Mouse (Mus musculus) liver, embryonic 16.5 days (tissue): ENCODE data around the gene Spint5. TPM values are rescaled to one million over a fixed set of nuclear protein-coding genes. Genes with fewer than 3 reads are reported as not detected.

Experiments
- ATAC-seq: fragments of 200-750 bp; cut with Nextera tagmentation; 2 replicates; pipeline ENCODE4 v1.8.0; 2017; ENCODE audit warnings: low read depth, mild to moderate bottlenecking, moderate number of reproducible peaks, moderate library complexity
- H3K27ac ChIP-seq: fragments of 300-500 bp; sonication (generic); 2 replicates; pipeline ENCODE4 v1.5.1; 2014; ENCODE audit warnings: mild to moderate bottlenecking, low read length
- H3K27me3 ChIP-seq: fragments of 300-500 bp; sonication (generic); 2 replicates; pipeline ENCODE4 v1.6.1; 2014; ENCODE audit warnings: low read depth, low read length, mixed read lengths; ENCODE audit not compliant: control insufficient read depth, insufficient read depth
- H3K36me3 ChIP-seq: fragments of 300-500 bp; sonication (generic); 2 replicates; pipeline ENCODE4 v1.6.1; 2014; ENCODE audit warnings: mild to moderate bottlenecking; ENCODE audit not compliant: control insufficient read depth, insufficient read depth
- H3K4me1 ChIP-seq: fragments of 300-500 bp; sonication (generic); 2 replicates; pipeline ENCODE4 v1.6.1; 2014; ENCODE audit warnings: low read depth, low read length, mixed read lengths; ENCODE audit not compliant: control insufficient read depth
- H3K4me2 ChIP-seq: fragments of 300-500 bp; sonication (generic); 2 replicates; pipeline ENCODE4 v1.6.1; 2014; ENCODE audit warnings: low read depth, low read length, mixed read lengths
- H3K4me3 ChIP-seq: fragments of 300-500 bp; sonication (generic); 2 replicates; pipeline ENCODE4 v1.5.1; 2014; ENCODE audit warnings: low read depth, mild to moderate bottlenecking, low read length
- H3K9ac ChIP-seq: fragments of 300-500 bp; sonication (generic); 2 replicates; pipeline ENCODE4 v1.6.1; 2014; ENCODE audit warnings: low read depth, low read length
- H3K9me3 ChIP-seq: fragments of 300-500 bp; sonication (generic); replicated peaks from 2 replicates; pipeline ENCODE4 v1.6.1; 2016; ENCODE audit warnings: low read length; ENCODE audit not compliant: control insufficient read depth
- WGBS: fragments of 180-500 bp; shearing (Covaris S2); extraction: QIAGEN DNeasy Blood & Tissue Kit; methylation state at CpG from one replicate; pipeline ENCODE4 v1.1.7; 2014; ENCODE audit not compliant: insufficient replicate concordance; 5-methylcytosine and 5-hydroxymethylcytosine counted together
- polyA plus RNA-seq: library from polyadenylated mRNA; unstranded; fragments of >200 nt; fragmentation: Nextera tagmentation; extraction: Ambion mirVana; gene quantifications from 2 replicates; pipeline ENCODE4 v1.2.1, GENCODE M21; 2015

The Spint5 gene
- polyA plus RNA-seq, 1 experiment from 2014 or later = not detected

GRCm38 (mm10) chr2:164761971-164762370 is 46.9 kb downstream of the Spint5 start:
- Histone ChIP-seq H3K36me3 (peaks cover 68% of the 10 kb centered on the region), H3K4me3 (peak overlapping the region; percentile 7; the same call in 1 of the 2 replicates), H3K4me2 (peak overlapping the region; percentile 46), H3K27me3 (no peaks in the 10 kb centered on the region), H3K9me3 (no peaks in the 10 kb centered on the region), H3K4me1 (peaks cover 61% of the 10 kb centered on the region), H3K9ac (peak overlapping the region; percentile 64), H3K27ac (peak overlapping the region; percentile 93)
- no peak for ATAC-seq
- WGBS = 87% methylated on average over 4 of the region's 4 CpGs

- Histone ChIP-seq H3K4me2 (peak overlapping the region; percentile 46; the same call in 1 of the 2 replicates), H3K36me3 (peaks cover 69% of the 10 kb centered on the region), H3K4me3 (no peak overlapping the region), H3K27me3 (no peaks in the 10 kb centered on the region), H3K4me1 (peaks cover 58% of the 10 kb centered on the region), H3K27ac (peak overlapping the region; percentile 93), H3K9ac (peak overlapping the region; percentile 64), H3K9me3 (no peaks in the 10 kb centered on the region)
- 78% methylated on average over 7 of the region's 7 CpGs for WGBS
- ATAC-seq = no peak
Measured at GRCm38 (mm10) chr2:164762593-164762992, 47.5 kb downstream of the Spint5 start.

GRCm38 (mm10) chr2:164765841-164766240 is 50.7 kb downstream of the Spint5 start:
- Histone ChIP-seq H3K4me2 (no peak overlapping the region), H3K9me3 (no peaks in the 10 kb centered on the region), H3K27ac (no peak overlapping the region), H3K36me3 (peaks cover 69% of the 10 kb centered on the region), H3K4me3 (no peak overlapping the region), H3K27me3 (no peaks in the 10 kb centered on the region), H3K9ac (no peak overlapping the region), H3K4me1 (peaks cover 39% of the 10 kb centered on the region)
- 81% methylated on average over 3 of the region's 3 CpGs for WGBS
- no peak for ATAC-seq

Other genes with a start within 250 kb of the Spint5 start
- not detected in 2 replicates for gene Trp53tg5, start 241.6 kb upstream of the Spint5 start, polyA plus RNA-seq
- 1.5 and 2.7 TPM in 2 replicates for gene Dbndd2, start 229.2 kb upstream of the Spint5 start, polyA plus RNA-seq
- gene Pigt, start 217.8 kb upstream of the Spint5 start, polyA plus RNA-seq = 20.8 and 24.0 TPM in 2 replicates
- 0.76 and 1.7 TPM in 2 replicates for gene Wfdc2, start 152.9 kb upstream of the Spint5 start, polyA plus RNA-seq
- gene Spint3, start 141.8 kb upstream of the Spint5 start, polyA plus RNA-seq = not detected in 2 replicates
- 0.21 TPM in 1 of 2 replicates, not detected in the other for gene Wfdc6a, start 129.9 kb upstream of the Spint5 start, polyA plus RNA-seq
- gene Eppin, start 121.7 kb upstream of the Spint5 start, polyA plus RNA-seq = not detected in 2 replicates
- not detected in 2 replicates for gene Wfdc6b, start 101.8 kb upstream of the Spint5 start, polyA plus RNA-seq
- gene Wfdc8, start 101.7 kb upstream of the Spint5 start, polyA plus RNA-seq = not detected in 2 replicates
- gene Wfdc16, start 76.5 kb upstream of the Spint5 start, polyA plus RNA-seq = not detected in 2 replicates
- gene Wfdc10, start 59.3 kb upstream of the Spint5 start, polyA plus RNA-seq = not detected in 2 replicates
- not detected in 2 replicates for gene Wfdc9, start 58.7 kb upstream of the Spint5 start, polyA plus RNA-seq
- gene Wfdc11, start 41.2 kb upstream of the Spint5 start, polyA plus RNA-seq = not detected in 2 replicates
- not detected in 2 replicates for gene Wfdc13, start 30.2 kb upstream of the Spint5 start, polyA plus RNA-seq
- not detected in 2 replicates for gene Spint4, start 16.8 kb upstream of the Spint5 start, polyA plus RNA-seq
- gene Wfdc3, start 30.6 kb downstream of the Spint5 start, polyA plus RNA-seq = 1.5 and 1.7 TPM in 2 replicates
- 40.1 and 43.1 TPM in 2 replicates for gene Dnttip1, start 30.7 kb downstream of the Spint5 start, polyA plus RNA-seq
- gene Ube2c, start 54.6 kb downstream of the Spint5 start, polyA plus RNA-seq = 632 and 661 TPM in 2 replicates
- 29.4 and 67.5 TPM in 2 replicates for gene Tnnc2, start 64.7 kb downstream of the Spint5 start, polyA plus RNA-seq
- gene Snx21, start 70.5 kb downstream of the Spint5 start, polyA plus RNA-seq = 9.4 and 12.1 TPM in 2 replicates
- gene Acot8, start 89.6 kb downstream of the Spint5 start, polyA plus RNA-seq = 19.8 and 20.6 TPM in 2 replicates
- 4.3 TPM in 2 replicates for gene Zswim3, start 89.8 kb downstream of the Spint5 start, polyA plus RNA-seq
- 3.4 and 4.1 TPM in 2 replicates for gene Zswim1, start 107.4 kb downstream of the Spint5 start, polyA plus RNA-seq
- gene Spata25, start 113.2 kb downstream of the Spint5 start, polyA plus RNA-seq = not detected in 2 replicates
- gene Ctsa, start 117.6 kb downstream of the Spint5 start, polyA plus RNA-seq = 90.7 and 92.5 TPM in 2 replicates
- gene Neurl2, start 118.2 kb downstream of the Spint5 start, polyA plus RNA-seq = 1.7 and 2.5 TPM in 2 replicates
- gene Pltp, start 142.4 kb downstream of the Spint5 start, polyA plus RNA-seq = 23.1 and 27.4 TPM in 2 replicates
- 36.8 and 38.2 TPM in 2 replicates for gene Pcif1, start 164.0 kb downstream of the Spint5 start, polyA plus RNA-seq
- gene Zfp335, start 196.5 kb downstream of the Spint5 start, polyA plus RNA-seq = 5.9 and 6.8 TPM in 2 replicates
- 8.9 and 13.0 TPM in 2 replicates for gene Mmp9, start 225.5 kb downstream of the Spint5 start, polyA plus RNA-seq
- 0.13 TPM in 2 replicates for gene Slc12a5, start 245.5 kb downstream of the Spint5 start, polyA plus RNA-seq